Comparison of ENCODE assay signal across 8 mouse cellular contexts in the genomic region with DNA sequence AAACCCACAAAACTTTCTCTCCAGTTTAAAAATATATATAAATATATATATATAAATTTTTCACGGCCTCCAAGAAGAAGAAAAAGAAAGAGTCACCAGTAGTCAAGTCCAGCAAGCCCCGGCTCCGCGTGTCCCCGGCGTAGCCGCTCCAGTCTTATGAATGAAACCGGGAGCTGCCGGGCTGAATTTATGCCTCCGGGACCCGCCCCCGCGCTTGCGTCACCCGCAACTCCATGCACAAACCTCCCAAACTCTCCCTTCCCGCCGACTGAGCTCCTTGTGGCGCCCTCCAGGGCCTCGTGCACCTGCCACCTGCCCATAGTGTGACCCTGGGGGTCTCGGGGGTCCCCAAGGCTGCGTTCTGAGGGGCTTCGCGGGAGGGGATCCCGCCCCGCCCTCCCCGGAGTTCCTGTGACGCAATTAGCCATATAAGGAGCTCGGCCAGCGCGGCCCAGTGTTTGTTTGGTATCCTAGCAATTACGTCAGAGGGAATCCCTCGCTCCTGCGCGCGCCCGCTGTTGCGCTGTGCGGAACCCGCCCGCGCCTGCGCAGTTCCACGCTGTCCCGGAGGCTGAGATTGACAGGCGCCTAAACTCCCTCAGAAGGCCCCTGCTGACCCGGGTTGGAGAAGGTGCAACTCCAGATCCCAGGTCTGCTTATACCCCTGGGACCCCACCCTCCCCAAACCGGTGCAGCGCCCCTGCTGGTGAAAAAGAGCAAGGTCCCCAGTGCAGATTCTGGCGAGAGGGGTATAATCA. TPM values are rescaled to one million over a fixed set of nuclear protein-coding genes. Genes with fewer than 3 reads are reported as not detected.
A peak's percentile ranks its signal among the peaks of the same experiment; 100 is the strongest.
DNase-seq lines count a peak whose midpoint lies in the region; ATAC-seq and TF ChIP-seq lines count a peak whose summit lies in the region.

Gene Fosb (minus strand): TSS at position 168 of the 758 bp plus-strand sequence.

- peaks cover 35% of the 10 kb centered on the region for H3K4me1 ChIP-seq in E14TG2a.4 (replicated peaks; ENCODE audit: low read depth, low read length)
- peaks cover 8% of the 10 kb centered on the region; the same call in 1 of the 2 replicates for H3K4me1 ChIP-seq in forebrain, embryonic 11.5 days (replicated peaks; ENCODE audit: control insufficient read depth, insufficient read depth, low read length)
- H3K4me1 ChIP-seq in heart, embryonic 16.5 days (ENCODE audit: control insufficient read depth, insufficient read depth, low read length), result peaks cover 16% of the 10 kb centered on the region
- H3K4me1 ChIP-seq in liver, embryonic 14.5 days (replicated peaks; ENCODE audit: control insufficient read depth in 2 of 2, insufficient read depth in 2 of 2, low read length in 1 of 2), result peaks cover 3 to 11% of the 10 kb centered on the region in 2 experiments; a peak in 3 of 4 replicates
- H3K4me1 ChIP-seq in stomach, embryonic 15.5 days, result peaks cover 22% of the 10 kb centered on the region

- peak within 1 kb of the TSS; percentile 93 for H3K4me3 ChIP-seq in E14TG2a.4 (replicated peaks; ENCODE audit: low read length)
- H3K4me3 ChIP-seq in forebrain, embryonic 11.5 days (ENCODE audit: low read depth, low read length), result peak within 1 kb of the TSS; percentile 51
- H3K4me3 ChIP-seq in heart, embryonic 16.5 days (ENCODE audit: low read length), result peak within 1 kb of the TSS; percentile 78
- peak within 1 kb of the TSS; percentile 60 to 63 for H3K4me3 ChIP-seq in liver, embryonic 14.5 days (ENCODE audit: insufficient read depth in 1 of 2, low read depth in 2 of 2, low read length in 2 of 2)
- peak within 1 kb of the TSS; percentile 67 for H3K4me3 ChIP-seq in stomach, embryonic 15.5 days (replicated peaks)

- TF ChIP-seq EP300 in liver, embryonic 14.5 days (IDR thresholded peaks at IDR 0.05; ENCODE audit: low read depth), result 0 out of 2 replicates have a peak, but pooled peaks have one; percentile 36

- ATAC-seq in forebrain, embryonic 11.5 days (replicated peaks; ENCODE audit: low FRiP score), result peak; percentile 86
- peak; percentile 83 for ATAC-seq in heart, embryonic 16.5 days (replicated peaks; ENCODE audit: extremely low read depth, insufficient read depth, low FRiP score)
- peak; percentile 81 for ATAC-seq in liver, embryonic 14.5 days (ENCODE audit: insufficient read depth)
- peak; percentile 86 for ATAC-seq in stomach, embryonic 15.5 days (ENCODE audit: insufficient read depth, low FRiP score, low read depth)

- no peak within 1 kb of the TSS for H3K27ac ChIP-seq in forebrain, embryonic 11.5 days (ENCODE audit: low read depth, low read length)
- H3K27ac ChIP-seq in heart, embryonic 16.5 days (ENCODE audit: low read length), result peak within 1 kb of the TSS; percentile 54; the same call in 1 of the 2 replicates
- no peak within 1 kb of the TSS for H3K27ac ChIP-seq in liver, embryonic 14.5 days
- H3K27ac ChIP-seq in stomach, embryonic 15.5 days, result 0 out of 2 replicates have a peak within 1 kb of the TSS, but pooled peaks have one; percentile 32

- TF ChIP-seq CTCF in E14TG2a.4 (conservative IDR thresholded peaks at IDR 0.05; ENCODE audit: low read length), result peak; percentile 29; the same call in 1 of the 2 replicates
- peak; percentile 74 for TF ChIP-seq CTCF in liver, embryonic 14.5 days (IDR thresholded peaks at IDR 0.05; ENCODE audit: low read depth)

- under 1% methylated on average over 48 of the region's 49 CpGs for WGBS in forebrain, embryonic 11.5 days
- WGBS in heart, embryonic 16.5 days, result under 1% methylated on average over 49 of the region's 49 CpGs
- WGBS in liver, embryonic 14.5 days (ENCODE audit: insufficient replicate concordance), result 0% methylated on average over 49 of the region's 49 CpGs
- WGBS in stomach, embryonic 15.5 days, result under 1% methylated on average over 49 of the region's 49 CpGs

- H3K9me3 ChIP-seq in E14TG2a.4 (ENCODE audit: low read length), result no peaks in the 10 kb centered on the region
- H3K9me3 ChIP-seq in forebrain, embryonic 11.5 days (ENCODE audit: control insufficient read depth, low read length), result no peaks in the 10 kb centered on the region
- no peaks in the 10 kb centered on the region for H3K9me3 ChIP-seq in heart, embryonic 16.5 days (replicated peaks; ENCODE audit: control insufficient read depth, low read length)
- H3K9me3 ChIP-seq in liver, embryonic 14.5 days (ENCODE audit: control insufficient read depth, low read length), result no peaks in the 10 kb centered on the region
- no peaks in the 10 kb centered on the region for H3K9me3 ChIP-seq in stomach, embryonic 15.5 days

- peak within 1 kb of the TSS; percentile 39 for H3K9ac ChIP-seq in forebrain, embryonic 11.5 days (ENCODE audit: low read length)
- peak within 1 kb of the TSS; percentile 76 for H3K9ac ChIP-seq in heart, embryonic 16.5 days (ENCODE audit: low read length)
- peak within 1 kb of the TSS; percentile 40 for H3K9ac ChIP-seq in liver, embryonic 14.5 days (replicated peaks)
- H3K9ac ChIP-seq in stomach, embryonic 15.5 days, result peak within 1 kb of the TSS; percentile 35

- peak within 1 kb of the TSS; percentile 94 for H3K4me2 ChIP-seq in forebrain, embryonic 11.5 days (ENCODE audit: low read depth, low read length, severe bottlenecking)
- H3K4me2 ChIP-seq in heart, embryonic 16.5 days (ENCODE audit: low read depth, low read length), result peak within 1 kb of the TSS; percentile 100
- peak within 1 kb of the TSS; percentile 87 for H3K4me2 ChIP-seq in liver, embryonic 14.5 days (ENCODE audit: low read depth)
- peak within 1 kb of the TSS; percentile 98 for H3K4me2 ChIP-seq in stomach, embryonic 15.5 days

- DNase-seq in c-Kit-positive CD71-positive TER-119-negative erythroid progenitor cells, embryonic 14.5 days (ENCODE audit: low read depth), result peak; percentile 88
- peak; percentile 96 for DNase-seq in forebrain, embryonic 11.5 days (ENCODE audit: low spot score)
- DNase-seq in kidney, postnatal 36 days, result peak; percentile 97 to 98
- DNase-seq in liver, embryonic 14.5 days (ENCODE audit: low read depth in 3 of 3, low spot score in 3 of 3), result peak; percentile 80 to 89 (median 82)
- DNase-seq in neural tube, embryonic 10.5 days (ENCODE audit: extremely low spot score, low spot score), result peak; percentile 93

- H3K36me3 ChIP-seq in E14TG2a.4 (ENCODE audit: insufficient read depth, low read length), result no peaks in the 10 kb centered on the region
- H3K36me3 ChIP-seq in forebrain, embryonic 11.5 days (ENCODE audit: control insufficient read depth, insufficient read depth, low read length), result no peaks in the 10 kb centered on the region
- H3K36me3 ChIP-seq in heart, embryonic 16.5 days (ENCODE audit: control insufficient read depth, insufficient read depth), result no peaks in the 10 kb centered on the region
- H3K36me3 ChIP-seq in liver, embryonic 14.5 days (replicated peaks; ENCODE audit: control insufficient read depth, insufficient read depth, low read depth), result no peaks in the 10 kb centered on the region
- H3K36me3 ChIP-seq in stomach, embryonic 15.5 days, result no peaks in the 10 kb centered on the region

- H3K27me3 ChIP-seq in E14TG2a.4 (ENCODE audit: insufficient read depth, low read length), result peaks cover 48% of the 10 kb centered on the region
- H3K27me3 ChIP-seq in forebrain, embryonic 11.5 days (ENCODE audit: control insufficient read depth, insufficient read depth, low read length), result peaks cover 24% of the 10 kb centered on the region
- H3K27me3 ChIP-seq in heart, embryonic 16.5 days (ENCODE audit: control insufficient read depth, insufficient read depth, low read length), result peaks cover 23% of the 10 kb centered on the region
- peaks cover 40% of the 10 kb centered on the region for H3K27me3 ChIP-seq in liver, embryonic 14.5 days (ENCODE audit: control insufficient read depth, insufficient read depth, low read length)
- peaks cover 28% of the 10 kb centered on the region for H3K27me3 ChIP-seq in stomach, embryonic 15.5 days (replicated peaks)

RNA-seq across cellular contexts. Expression of gene Fosb, which starts in this region (rescaled TPM):
- polyA plus RNA-seq in forebrain, embryonic 11.5 days (2014; fragmentation: Nextera tagmentation; extraction: Ambion mirVana), result not detected in 2 replicates
- polyA plus RNA-seq in heart, embryonic 16.5 days (2015; fragmentation: Nextera tagmentation; extraction: Ambion mirVana), result 0.24 and 0.34 TPM in 2 replicates
- polyA plus RNA-seq in liver, embryonic 14.5 days (2012; rRNA removed), result 0.03 and 0.04 TPM in 2 replicates
- not detected in 2 replicates for polyA plus RNA-seq in liver, embryonic 14.5 days (2014; fragmentation: Nextera tagmentation; extraction: Ambion mirVana)
- 0.12 and 0.17 TPM in 2 replicates for polyA plus RNA-seq in stomach, embryonic 15.5 days (2015; fragmentation: Nextera tagmentation; extraction: Ambion mirVana)

Comparison
In these comparisons a context has a peak if more than half of its experiments do, and no peak if none do; other contexts are left out.
1. Peak in DNase-seq, ATAC-seq, H3K4me3 ChIP-seq, H3K9ac ChIP-seq and H3K4me2 ChIP-seq in forebrain, embryonic 11.5 days; RNA of the gene not detected or under 1 TPM.
2. Peak in ATAC-seq, H3K4me3 ChIP-seq, H3K27ac ChIP-seq, H3K9ac ChIP-seq and H3K4me2 ChIP-seq in heart, embryonic 16.5 days; RNA of the gene not detected or under 1 TPM.
3. Peak in DNase-seq, ATAC-seq, H3K4me3 ChIP-seq, H3K9ac ChIP-seq and H3K4me2 ChIP-seq in liver, embryonic 14.5 days; RNA of the gene not detected or under 1 TPM.
4. Peak in ATAC-seq, H3K4me3 ChIP-seq, H3K27ac ChIP-seq, H3K9ac ChIP-seq and H3K4me2 ChIP-seq in stomach, embryonic 15.5 days; RNA of the gene not detected or under 1 TPM.